Mouse (Mus musculus) adrenal gland (tissue): ENCODE data around the gene Mast4.

Experiments
- intact Hi-C: fragments of 180-260 bp; cut with DNase I; formaldehyde crosslinking; loops from one replicate; pipeline ENCODE4 v1.15.1; 2025

Mast4 gene

GRCm38 (mm10) chr13:103245431-103245830 lies 88.9 kb downstream of the Mast4 start:
- intact Hi-C loops: no loop called here

- intact Hi-C loops: no loop called here
Measured at GRCm38 (mm10) chr13:103244053-103244452, 90.2 kb downstream of the Mast4 start.

GRCm38 (mm10) chr13:103241092-103241491 lies 93.2 kb downstream of the Mast4 start:
- intact Hi-C loops: no loop called here

GRCm38 (mm10) chr13:103239654-103240053 lies 94.6 kb downstream of the Mast4 start:
- intact Hi-C loops: no loop called here

GRCm38 (mm10) chr13:103238034-103238705 lies 96.1 kb downstream of the Mast4 start:
- intact Hi-C loops: no loop called here

GRCm38 (mm10) chr13:103232171-103232570 lies 102.1 kb downstream of the Mast4 start:
- intact Hi-C loops: no loop called here

- intact Hi-C loops: no loop called here
Measured at GRCm38 (mm10) chr13:103229069-103229468, 105.2 kb downstream of the Mast4 start.

- intact Hi-C loops: no loop called here
Measured at GRCm38 (mm10) chr13:103225895-103226815, 108.1 kb downstream of the Mast4 start.

GRCm38 (mm10) chr13:103225217-103225894 lies 108.9 kb downstream of the Mast4 start:
- intact Hi-C loops: no loop called here

GRCm38 (mm10) chr13:103220479-103221064 lies 113.7 kb downstream of the Mast4 start:
- intact Hi-C loops: no loop called here

GRCm38 (mm10) chr13:103219999-103220398 lies 114.3 kb downstream of the Mast4 start:
- intact Hi-C loops: no loop called here

GRCm38 (mm10) chr13:103217486-103217885 lies 116.8 kb downstream of the Mast4 start:
- intact Hi-C loops: no loop called here

GRCm38 (mm10) chr13:103214506-103214905 lies 119.8 kb downstream of the Mast4 start:
- intact Hi-C loops: no loop called here

- intact Hi-C loops: no loop called here
Measured at GRCm38 (mm10) chr13:103211953-103212352, 122.3 kb downstream of the Mast4 start.

GRCm38 (mm10) chr13:103211501-103211941 lies 122.8 kb downstream of the Mast4 start:
- intact Hi-C loops: no loop called here

- intact Hi-C loops: no loop called here
Measured at GRCm38 (mm10) chr13:103210746-103211145, 123.6 kb downstream of the Mast4 start.

GRCm38 (mm10) chr13:103207199-103207598 lies 127.1 kb downstream of the Mast4 start:
- intact Hi-C loops: no loop called here

- intact Hi-C loops: no loop called here
Measured at GRCm38 (mm10) chr13:103206644-103207043, 127.7 kb downstream of the Mast4 start.

- intact Hi-C loops: no loop called here
Measured at GRCm38 (mm10) chr13:103205191-103205590, 129.1 kb downstream of the Mast4 start.

GRCm38 (mm10) chr13:103203376-103203895 lies 130.9 kb downstream of the Mast4 start:
- intact Hi-C loops: no loop called here
